ENCODE assay signal across 8 mouse cellular contexts in the genomic region with DNA sequence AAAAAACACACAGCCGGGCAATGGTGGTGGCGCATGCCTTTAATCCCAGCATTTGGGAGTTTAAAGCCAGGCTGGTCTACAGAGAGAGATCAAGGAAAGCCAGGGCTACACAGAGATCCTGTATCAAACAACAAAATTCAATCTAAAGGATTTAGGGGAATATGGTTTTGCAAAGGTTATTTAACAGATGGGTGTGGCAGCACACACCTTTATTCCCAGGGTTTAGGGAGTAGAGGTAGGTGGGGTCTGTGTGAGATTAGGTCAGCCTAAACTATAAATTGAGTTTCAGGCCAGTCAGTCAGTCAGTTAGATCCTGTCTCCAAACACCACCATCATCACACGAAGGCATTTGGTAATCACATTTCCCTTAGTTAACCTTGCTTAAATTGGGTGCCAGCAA. TPM values are rescaled to one million over a fixed set of nuclear protein-coding genes. Genes with fewer than 3 reads are reported as not detected.
DNase-seq lines count a peak whose midpoint lies in the region; ATAC-seq and TF ChIP-seq lines count a peak whose summit lies in the region.

Gene Pabpn1 (plus strand): TSS at position 301 of the 400 bp plus-strand sequence.

- no peak for ATAC-seq in Patski
- ATAC-seq in forebrain, embryonic 16.5 days: no peak
- no peak for ATAC-seq in hindbrain, embryonic 14.5 days (ENCODE audit: low FRiP score)
- ATAC-seq in liver, embryonic 16.5 days (ENCODE audit: low read depth): no peak

- H3K36me3 ChIP-seq in forebrain, embryonic 16.5 days (ENCODE audit: control insufficient read depth, insufficient read depth): peaks cover 12% of the 10 kb centered on the region
- H3K36me3 ChIP-seq in hindbrain, embryonic 14.5 days (replicated peaks; ENCODE audit: control insufficient read depth, insufficient read depth): peaks cover 22% of the 10 kb centered on the region
- H3K36me3 ChIP-seq in liver, embryonic 16.5 days (ENCODE audit: control insufficient read depth, insufficient read depth): peaks cover 16% of the 10 kb centered on the region

- peak within 1 kb of the TSS; percentile 94 for H3K4me3 ChIP-seq in forebrain, embryonic 16.5 days (replicated peaks; ENCODE audit: low read length)
- peak within 1 kb of the TSS; percentile 28 for H3K4me3 ChIP-seq in hindbrain, embryonic 14.5 days (replicated peaks; ENCODE audit: low read length)
- peak within 1 kb of the TSS; percentile 77 for H3K4me3 ChIP-seq in liver, embryonic 16.5 days (ENCODE audit: low read depth, low read length)

- TF ChIP-seq CTCF in Patski (IDR thresholded peaks at IDR 0.05): no peak

- CTCF ChIA-PET in Patski (lab: Charles Lee): no interaction called here

- H3K4me1 ChIP-seq in forebrain, embryonic 16.5 days (replicated peaks; ENCODE audit: control insufficient read depth, insufficient read depth, low read length): peaks cover 18% of the 10 kb centered on the region
- H3K4me1 ChIP-seq in hindbrain, embryonic 14.5 days (replicated peaks; ENCODE audit: control insufficient read depth, insufficient read depth, low read length): peaks cover 17% of the 10 kb centered on the region
- H3K4me1 ChIP-seq in liver, embryonic 16.5 days (ENCODE audit: control insufficient read depth, low read depth, low read length): peaks cover 18% of the 10 kb centered on the region

- no peaks in the 10 kb centered on the region for H3K27me3 ChIP-seq in Patski
- H3K27me3 ChIP-seq in forebrain, embryonic 16.5 days (replicated peaks; ENCODE audit: control insufficient read depth, insufficient read depth, low read length): no peaks in the 10 kb centered on the region
- no peaks in the 10 kb centered on the region for H3K27me3 ChIP-seq in hindbrain, embryonic 14.5 days (ENCODE audit: control insufficient read depth, insufficient read depth, low read length)
- no peaks in the 10 kb centered on the region for H3K27me3 ChIP-seq in liver, embryonic 16.5 days (ENCODE audit: control insufficient read depth, insufficient read depth, low read depth, low read length)

- in situ Hi-C loops in Patski (cut with MboI; ENCODE audit: low pct_unique_long_range_greater_than_20kb): loop anchor here (25.0 kb wide), 1 partner anchor 695 kb away; the partner anchor contains the start of genes Emc9, Fitm1, Psme1 and Psme2

- peak within 1 kb of the TSS; percentile 59; the same call in 1 of the 2 replicates for H3K9ac ChIP-seq in forebrain, embryonic 16.5 days (replicated peaks; ENCODE audit: low read depth, low read length)
- peak within 1 kb of the TSS; percentile 6; the same call in 1 of the 2 replicates for H3K9ac ChIP-seq in hindbrain, embryonic 14.5 days
- peak within 1 kb of the TSS; percentile 70 for H3K9ac ChIP-seq in liver, embryonic 16.5 days (ENCODE audit: low read depth, low read length)

- 95% methylated on average over 3 of the region's 3 CpGs for whole genome bisulfite sequencing in forebrain, embryonic 16.5 days
- 99% methylated on average over 3 of the region's 3 CpGs for WGBS in hindbrain, embryonic 14.5 days
- 85% methylated on average over 3 of the region's 3 CpGs for WGBS in liver, embryonic 16.5 days (ENCODE audit: insufficient replicate concordance)

- POLR2A ChIA-PET in Patski (lab: Charles Lee): interaction anchor here (0.7 kb wide), 1 partner anchor 106 kb away, joined by 3 read pairs; no protein-coding TSS in a partner anchor

- peak within 1 kb of the TSS; percentile 59 for H3K4me2 ChIP-seq in forebrain, embryonic 16.5 days (ENCODE audit: low read length)
- H3K4me2 ChIP-seq in hindbrain, embryonic 14.5 days (replicated peaks): peak within 1 kb of the TSS; percentile 45
- H3K4me2 ChIP-seq in liver, embryonic 16.5 days (ENCODE audit: low read depth, low read length): peak within 1 kb of the TSS; percentile 82

- H3K9me3 ChIP-seq in forebrain, embryonic 16.5 days (ENCODE audit: control insufficient read depth, low read length): no peaks in the 10 kb centered on the region
- no peaks in the 10 kb centered on the region for H3K9me3 ChIP-seq in hindbrain, embryonic 14.5 days (ENCODE audit: control insufficient read depth, low read length)
- no peaks in the 10 kb centered on the region for H3K9me3 ChIP-seq in liver, embryonic 16.5 days (replicated peaks; ENCODE audit: control insufficient read depth, low read length)

- DNase-seq in adrenal gland, adult 18-20 months (ENCODE audit: low spot score in 2 of 2): no peak
- DNase-seq in adrenal gland, adult (ENCODE audit: inconsistent age in 2 of 2, low spot score in 1 of 2): no peak
- no peak for DNase-seq in Patski (ENCODE audit: low read depth, low spot score)
- no peak for DNase-seq in hindbrain, embryonic 14.5 days (ENCODE audit: low spot score)
- no peak for DNase-seq in ovary, postnatal 10 days (ENCODE audit: low spot score)
- DNase-seq in right cerebral cortex, postnatal 4 days: no peak

- peak within 1 kb of the TSS; percentile 94 for H3K27ac ChIP-seq in forebrain, embryonic 16.5 days (ENCODE audit: low read length)
- peak within 1 kb of the TSS; percentile 72 for H3K27ac ChIP-seq in hindbrain, embryonic 14.5 days
- peak within 1 kb of the TSS; percentile 91 for H3K27ac ChIP-seq in liver, embryonic 16.5 days (ENCODE audit: low read length)

RNA-seq across cellular contexts. Expression of gene Pabpn1, which starts in this region (rescaled TPM):
- 100 to 1,000 TPM; 137 to 177 TPM for total RNA-seq in adrenal gland, adult 18-20 months (2021)
- polyA plus RNA-seq in Patski (2021): 194 TPM
- polyA plus RNA-seq in forebrain, embryonic 16.5 days (2015; fragmentation: Nextera tagmentation; extraction: Ambion mirVana): 122 and 150 TPM in 2 replicates
- polyA plus RNA-seq in hindbrain, embryonic 14.5 days (2014; fragmentation: Nextera tagmentation; extraction: Ambion mirVana): 141 and 159 TPM in 2 replicates
- 30.1 and 32.0 TPM in 2 replicates for polyA plus RNA-seq in liver, embryonic 16.5 days (2015; fragmentation: Nextera tagmentation; extraction: Ambion mirVana)

Comparison
In these comparisons a context has a peak if more than half of its experiments do, and no peak if none do; other contexts are left out.
1. H3K4me3 ChIP-seq: peak in every context shown above with its lines; median percentile 94 in forebrain, embryonic 16.5 days; 77 in liver, embryonic 16.5 days; 28 in hindbrain, embryonic 14.5 days.
2. H3K9ac ChIP-seq: peak in every context shown above with its lines; median percentile 70 in liver, embryonic 16.5 days; 59 in forebrain, embryonic 16.5 days; 6 in hindbrain, embryonic 14.5 days.